Mouse (Mus musculus) midbrain, postnatal 0 days (tissue): Measurements from ENCODE around the gene Vamp5. TPM values are rescaled to one million over a fixed set of nuclear protein-coding genes. Genes with fewer than 3 reads are reported as not detected.

Experiments used
- ATAC-seq: fragments of 200-750 bp; cut with Nextera tagmentation; 2 replicates; pipeline ENCODE4 v1.8.0; 2017; ENCODE audit warnings: moderate number of reproducible peaks, mild to moderate bottlenecking, moderate TSS enrichment, moderate library complexity; ENCODE audit not compliant: low FRiP score
- DNase-seq: peaks from one replicate; pipeline ENCODE4 v3.0.0-alpha.2; 2015; ENCODE audit warnings: low spot score
- H3K27ac ChIP-seq: fragments of 300-500 bp; sonication (generic); 2 replicates; pipeline ENCODE4 v1.5.1; 2014; ENCODE audit warnings: low read depth, mild to moderate bottlenecking, low read length, mixed read lengths
- H3K27me3 ChIP-seq: fragments of 300-500 bp; sonication (generic); 2 replicates; pipeline ENCODE4 v1.6.1; 2014; ENCODE audit warnings: low read length, control low read depth, mixed read lengths; ENCODE audit not compliant: insufficient read depth
- H3K36me3 ChIP-seq: fragments of 300-500 bp; sonication (generic); 2 replicates; pipeline ENCODE4 v1.6.1; 2014; ENCODE audit warnings: low read length, control low read depth, mixed read lengths; ENCODE audit not compliant: insufficient read depth
- H3K4me1 ChIP-seq: fragments of 300-500 bp; sonication (generic); 2 replicates; pipeline ENCODE4 v1.6.1; 2014; ENCODE audit warnings: mild to moderate bottlenecking, control low read depth, antibody characterized with exemption, low read length, mixed read lengths; ENCODE audit not compliant: insufficient read depth
- H3K4me2 ChIP-seq: fragments of 300-500 bp; sonication (generic); 2 replicates; pipeline ENCODE4 v1.6.1; 2014; ENCODE audit warnings: low read depth, mild to moderate bottlenecking, low read length, mixed read lengths; ENCODE audit not compliant: poor library complexity, severe bottlenecking
- H3K4me3 ChIP-seq: fragments of 300-500 bp; sonication (generic); 2 replicates; pipeline ENCODE4 v1.5.1; 2014; ENCODE audit warnings: low read depth, mild to moderate bottlenecking, low read length, moderate library complexity
- H3K9ac ChIP-seq: fragments of 300-500 bp; sonication (generic); replicated peaks from 2 replicates; pipeline ENCODE4 v1.6.1; 2014; ENCODE audit warnings: mild to moderate bottlenecking, low read length, moderate library complexity, mixed read lengths; ENCODE audit not compliant: poor library complexity, severe bottlenecking
- H3K9me3 ChIP-seq: fragments of 300-500 bp; sonication (generic); 2 replicates; pipeline ENCODE4 v1.6.1; 2016; ENCODE audit warnings: low read length, control low read depth
- CTCF ChIP-seq: IDR thresholded peaks from 2 replicates; pipeline ENCODE4 v1.5.1; 2016; ENCODE audit warnings: antibody characterized with exemption, mild to moderate bottlenecking
- WGBS: fragments of 180-500 bp; shearing (Covaris S2); extraction: QIAGEN DNeasy Blood & Tissue Kit; methylation state at CpG from one replicate; pipeline ENCODE4 v1.1.7; 2014; 5-methylcytosine and 5-hydroxymethylcytosine counted together
- polyA plus RNA-seq: library from polyadenylated mRNA; unstranded; fragments of >200 nt; fragmentation: Nextera tagmentation; extraction: Ambion mirVana; gene quantifications from 2 replicates; pipeline ENCODE4 v1.2.1, GENCODE M21; 2015
- total RNA-seq: library from RNA; depleted of rRNA; stranded (reverse); fragments of >200 nt; gene quantifications from 2 replicates; pipeline ENCODE4 v1.2.3, GENCODE M21; 2014

Vamp5 gene
- total and polyA plus RNA-seq, 2 experiments from 2014 or later: 6.5 to 14.4 TPM

DNA sequence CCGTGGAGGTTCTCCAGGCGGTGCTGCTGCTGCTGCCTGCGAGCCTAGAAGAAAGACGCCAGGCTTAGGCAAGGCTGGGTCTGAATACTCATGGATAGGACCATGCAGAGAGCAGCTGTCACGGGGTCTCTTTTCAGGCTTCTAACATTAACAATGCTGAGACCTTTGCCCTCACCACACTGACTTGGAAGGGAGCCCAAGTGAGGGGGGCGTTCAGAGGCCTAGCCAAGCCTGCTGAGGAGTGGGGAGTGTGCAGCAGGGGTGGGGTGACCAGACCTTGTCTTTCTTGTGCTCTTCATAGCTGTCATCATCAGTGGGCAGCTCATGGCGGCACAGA is 19.7 kb downstream of the Vamp5 start:
- H3K36me3 ChIP-seq: peaks cover 27% of the 10 kb centered on the region
- ATAC-seq: no peak
- no peak for DNase-seq
- WGBS: 56% methylated on average over 7 of the region's 7 CpGs
- no peak overlapping the region for H3K27ac ChIP-seq
- H3K4me2 ChIP-seq: no peak overlapping the region
- H3K4me1 ChIP-seq: peaks cover 8% of the 10 kb centered on the region
- H3K9ac ChIP-seq: no peak overlapping the region
- no peaks in the 10 kb centered on the region for H3K27me3 ChIP-seq
- no peak overlapping the region for H3K4me3 ChIP-seq
- no peak for TF ChIP-seq CTCF
- H3K9me3 ChIP-seq: no peaks in the 10 kb centered on the region

- peaks cover 27% of the 10 kb centered on the region for H3K36me3 ChIP-seq
- DNase-seq: no peak
- no peak overlapping the region for H3K27ac ChIP-seq
- H3K4me3 ChIP-seq: no peak overlapping the region
- no peaks in the 10 kb centered on the region for H3K27me3 ChIP-seq
- H3K9me3 ChIP-seq: no peaks in the 10 kb centered on the region
- no peak for TF ChIP-seq CTCF
- 84% methylated on average over 11 of the region's 11 CpGs for WGBS
- no peak for ATAC-seq
- peaks cover 8% of the 10 kb centered on the region for H3K4me1 ChIP-seq
- H3K9ac ChIP-seq: no peak overlapping the region
- no peak overlapping the region for H3K4me2 ChIP-seq
Observed at GRCm38 (mm10) chr6:72359891-72360598, 20.2 kb downstream of the Vamp5 start.

GRCm38 (mm10) chr6:72359343-72359742 is 20.9 kb downstream of the Vamp5 start:
- no peak overlapping the region for H3K4me2 ChIP-seq
- no peaks in the 10 kb centered on the region for H3K27me3 ChIP-seq
- WGBS: 77% methylated on average over 2 of the region's 2 CpGs
- H3K27ac ChIP-seq: no peak overlapping the region
- H3K9me3 ChIP-seq: no peaks in the 10 kb centered on the region
- no peak overlapping the region for H3K4me3 ChIP-seq
- peaks cover 27% of the 10 kb centered on the region for H3K36me3 ChIP-seq
- DNase-seq (no peak), ATAC-seq (no peak)
- H3K4me1 ChIP-seq: peaks cover 15% of the 10 kb centered on the region
- TF ChIP-seq CTCF: no peak
- H3K9ac ChIP-seq: no peak overlapping the region

DNA sequence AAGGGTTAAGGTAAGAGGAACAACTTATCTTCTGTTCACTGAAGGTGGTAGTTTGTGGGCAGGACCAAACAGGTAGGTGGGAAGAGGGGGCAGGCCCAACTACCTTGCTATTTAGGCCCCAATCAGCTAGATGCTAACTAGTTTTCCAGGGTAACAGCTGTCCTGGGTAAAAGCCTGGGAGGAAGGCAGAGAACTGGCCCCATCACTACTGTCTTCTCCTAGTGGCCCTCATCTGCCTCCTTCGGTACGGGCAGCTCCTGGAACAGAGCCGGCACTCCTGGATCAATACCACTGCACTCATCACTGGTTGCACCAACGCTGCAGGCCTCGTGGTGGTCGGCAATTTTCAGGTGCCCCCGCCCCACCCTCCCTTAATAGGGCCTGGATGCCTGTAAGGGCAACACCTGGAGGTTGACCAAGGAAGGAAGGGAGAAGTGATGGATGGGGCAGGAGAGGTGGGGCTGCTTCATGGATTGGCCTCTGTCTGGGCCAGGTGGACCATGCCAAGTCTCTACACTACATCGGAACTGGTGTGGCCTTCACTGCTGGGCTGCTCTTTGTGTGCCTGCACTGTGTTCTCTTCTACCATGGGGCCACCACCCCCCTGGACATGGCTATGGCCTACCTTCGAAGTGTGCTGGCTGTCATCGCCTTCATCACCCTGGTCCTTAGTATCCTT is 22.0 kb downstream of the Vamp5 start:
- Histone ChIP-seq H3K27ac (no peak overlapping the region), H3K4me3 (no peak overlapping the region), H3K9me3 (no peaks in the 10 kb centered on the region), H3K4me1 (peaks cover 17% of the 10 kb centered on the region), H3K27me3 (no peaks in the 10 kb centered on the region), H3K4me2 (no peak overlapping the region), H3K36me3 (peaks cover 27% of the 10 kb centered on the region), H3K9ac (no peak overlapping the region)
- TF ChIP-seq CTCF: no peak
- ATAC-seq (no peak), DNase-seq (no peak)
- 92% methylated on average over 10 of the region's 10 CpGs for WGBS

GRCm38 (mm10) chr6:72357164-72358079 is 22.8 kb downstream of the Vamp5 start:
- peaks cover 17% of the 10 kb centered on the region for H3K4me1 ChIP-seq

More at GRCm38 (mm10) chr6:72357164-72358079, 22.8 kb downstream of the Vamp5 start:
- Histone ChIP-seq H3K27me3 (no peaks in the 10 kb centered on the region), H3K36me3 (peaks cover 27% of the 10 kb centered on the region), H3K9ac (no peak overlapping the region), H3K4me2 (no peak overlapping the region), H3K27ac (no peak overlapping the region), H3K9me3 (no peaks in the 10 kb centered on the region), H3K4me3 (no peak overlapping the region)
- no peak for TF ChIP-seq CTCF
- no peak for ATAC-seq
- no peak for DNase-seq
- 66% methylated on average over 5 of the region's 5 CpGs for WGBS
